Mouse (Mus musculus): Measurements from ENCODE around the gene Idh1. TPM values are rescaled to one million over a fixed set of nuclear protein-coding genes. Genes with fewer than 3 reads are reported as not detected.

Idh1 gene
- polyA plus RNA-seq, 1 experiment from 2014 or later = 106 TPM

GRCm38 (mm10) chr1:65169947-65170346 lies 16.4 kb downstream of the Idh1 start:
- no peak for ATAC-seq (replicated peaks; ENCODE audit: low FRiP score)
- Histone ChIP-seq H3K27ac (ENCODE audit: low read depth, low read length) (no peak overlapping the region), H3K9me3 (ENCODE audit: control insufficient read depth, low read length) (no peaks in the 10 kb centered on the region), H3K4me1 (replicated peaks; ENCODE audit: control insufficient read depth, insufficient read depth, low read length) (no peaks in the 10 kb centered on the region), H3K27me3 (replicated peaks; ENCODE audit: control insufficient read depth, insufficient read depth, low read length) (no peaks in the 10 kb centered on the region), H3K9ac (ENCODE audit: low read depth, low read length) (no peak overlapping the region), H3K36me3 (ENCODE audit: control insufficient read depth, insufficient read depth, low read length) (peaks cover 7% of the 10 kb centered on the region; the same call in 1 of the 2 replicates), H3K4me2 (no peak overlapping the region), H3K4me3 (ENCODE audit: low read depth, low read length) (no peak overlapping the region)
- DNase-seq (ENCODE audit: low spot score) = no peak
- 62% methylated on average over 5 of the region's 5 CpGs for WGBS

DNA sequence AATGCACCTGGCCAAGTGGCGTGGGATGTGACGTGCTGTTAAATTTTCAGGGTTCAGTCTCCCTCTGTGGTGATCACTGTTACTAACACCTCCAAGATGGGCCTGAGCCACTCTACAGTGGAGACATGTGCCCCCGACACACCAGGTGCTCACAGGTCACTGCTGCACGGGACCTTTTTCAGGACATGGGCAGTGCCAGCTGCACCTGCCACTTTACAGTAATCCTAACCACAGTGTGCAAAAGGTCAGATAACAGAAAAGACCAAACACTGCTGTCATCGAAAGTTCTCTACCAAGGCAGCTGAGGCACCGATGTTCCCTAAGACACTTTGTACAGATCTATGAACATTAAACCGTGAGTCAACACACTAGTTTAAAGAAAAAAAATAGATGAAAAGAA lies 16.8 kb downstream of the Idh1 start:
- Histone ChIP-seq H3K4me1 (replicated peaks; ENCODE audit: control insufficient read depth, insufficient read depth, low read length) (no peaks in the 10 kb centered on the region), H3K9ac (ENCODE audit: low read depth, low read length) (no peak overlapping the region), H3K36me3 (ENCODE audit: control insufficient read depth, insufficient read depth, low read length) (peaks cover 9% of the 10 kb centered on the region; the same call in 1 of the 2 replicates), H3K9me3 (ENCODE audit: control insufficient read depth, low read length) (no peaks in the 10 kb centered on the region), H3K4me2 (no peak overlapping the region), H3K27me3 (replicated peaks; ENCODE audit: control insufficient read depth, insufficient read depth, low read length) (no peaks in the 10 kb centered on the region), H3K27ac (ENCODE audit: low read depth, low read length) (no peak overlapping the region), H3K4me3 (ENCODE audit: low read depth, low read length) (no peak overlapping the region)
- ATAC-seq (replicated peaks; ENCODE audit: low FRiP score) = no peak
- DNase-seq (ENCODE audit: low spot score) = no peak
- 88% methylated on average over 7 of the region's 7 CpGs for WGBS

- 82% methylated on average over 1 of the region's 1 CpGs for WGBS
- Histone ChIP-seq H3K4me3 (ENCODE audit: low read depth, low read length) (no peak overlapping the region), H3K4me2 (no peak overlapping the region), H3K9ac (ENCODE audit: low read depth, low read length) (no peak overlapping the region), H3K9me3 (ENCODE audit: control insufficient read depth, low read length) (no peaks in the 10 kb centered on the region), H3K4me1 (replicated peaks; ENCODE audit: control insufficient read depth, insufficient read depth, low read length) (no peaks in the 10 kb centered on the region), H3K36me3 (ENCODE audit: control insufficient read depth, insufficient read depth, low read length) (peaks cover 19% of the 10 kb centered on the region; the same call in 1 of the 2 replicates), H3K27ac (ENCODE audit: low read depth, low read length) (no peak overlapping the region), H3K27me3 (replicated peaks; ENCODE audit: control insufficient read depth, insufficient read depth, low read length) (no peaks in the 10 kb centered on the region)
- ATAC-seq (replicated peaks; ENCODE audit: low FRiP score) (no peak), DNase-seq (ENCODE audit: low spot score) (no peak)
These were observed 18.8 kb downstream of the Idh1 start for GRCm38 (mm10) chr1:65167496-65167895.

- H3K9me3 ChIP-seq (ENCODE audit: control insufficient read depth, low read length) = no peaks in the 10 kb centered on the region
- 88% methylated on average over 1 of the region's 1 CpGs for WGBS
- no peaks in the 10 kb centered on the region for H3K27me3 ChIP-seq (replicated peaks; ENCODE audit: control insufficient read depth, insufficient read depth, low read length)
- no peak overlapping the region for H3K27ac ChIP-seq (ENCODE audit: low read depth, low read length)
- no peak overlapping the region for H3K4me3 ChIP-seq (ENCODE audit: low read depth, low read length)
- H3K9ac ChIP-seq (ENCODE audit: low read depth, low read length) = no peak overlapping the region
- H3K4me1 ChIP-seq (replicated peaks; ENCODE audit: control insufficient read depth, insufficient read depth, low read length) = no peaks in the 10 kb centered on the region
- ATAC-seq (replicated peaks; ENCODE audit: low FRiP score) (no peak), DNase-seq (ENCODE audit: low spot score) (no peak)
- no peak overlapping the region for H3K4me2 ChIP-seq
- peaks cover 24% of the 10 kb centered on the region for H3K36me3 ChIP-seq (ENCODE audit: control insufficient read depth, insufficient read depth, low read length)
These were observed 24.1 kb downstream of the Idh1 start for GRCm38 (mm10) chr1:65162210-65162609.

GRCm38 (mm10) chr1:65156111-65156510 lies 30.2 kb downstream of the Idh1 start:
- H3K9ac ChIP-seq (ENCODE audit: low read depth, low read length) = no peak overlapping the region
- DNase-seq (ENCODE audit: low spot score) = no peak
- no peaks in the 10 kb centered on the region for H3K27me3 ChIP-seq (replicated peaks; ENCODE audit: control insufficient read depth, insufficient read depth, low read length)
- H3K4me3 ChIP-seq (ENCODE audit: low read depth, low read length) = no peak overlapping the region
- H3K4me1 ChIP-seq (replicated peaks; ENCODE audit: control insufficient read depth, insufficient read depth, low read length) = no peaks in the 10 kb centered on the region
- peaks cover 9% of the 10 kb centered on the region for H3K36me3 ChIP-seq (ENCODE audit: control insufficient read depth, insufficient read depth, low read length)
- WGBS = 87% methylated on average over 5 of the region's 5 CpGs
- no peak for ATAC-seq (replicated peaks; ENCODE audit: low FRiP score)
- no peak overlapping the region for H3K27ac ChIP-seq (ENCODE audit: low read depth, low read length)
- H3K4me2 ChIP-seq = no peak overlapping the region
- no peaks in the 10 kb centered on the region for H3K9me3 ChIP-seq (ENCODE audit: control insufficient read depth, low read length)

DNA sequence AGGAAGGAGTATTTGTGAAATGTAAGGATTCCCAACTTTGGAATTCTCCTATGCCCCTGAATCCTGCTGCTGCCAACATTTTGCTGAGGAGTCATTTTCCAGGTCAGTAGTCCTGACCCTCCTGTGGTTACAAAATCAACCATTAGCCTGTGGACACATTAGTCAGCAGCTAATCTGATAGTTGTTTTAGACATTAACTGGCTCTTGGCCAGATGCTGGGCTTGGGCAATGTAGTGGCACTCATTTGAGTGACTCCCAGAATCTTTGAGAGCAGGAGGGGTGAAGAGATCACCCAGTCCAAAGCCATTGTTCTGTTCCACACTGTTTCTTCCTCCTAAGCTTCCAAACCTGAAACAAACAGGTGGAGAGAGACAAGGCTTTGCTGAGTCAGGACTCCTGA lies 31.5 kb downstream of the Idh1 start:
- no peaks in the 10 kb centered on the region for H3K27me3 ChIP-seq (replicated peaks; ENCODE audit: control insufficient read depth, insufficient read depth, low read length)
- no peak overlapping the region for H3K9ac ChIP-seq (ENCODE audit: low read depth, low read length)
- H3K9me3 ChIP-seq (ENCODE audit: control insufficient read depth, low read length) = no peaks in the 10 kb centered on the region
- ATAC-seq (replicated peaks; ENCODE audit: low FRiP score) (no peak), DNase-seq (ENCODE audit: low spot score) (no peak)
- H3K36me3 ChIP-seq (ENCODE audit: control insufficient read depth, insufficient read depth, low read length) = no peaks in the 10 kb centered on the region; the same call in 1 of the 2 replicates
- no peaks in the 10 kb centered on the region for H3K4me1 ChIP-seq (replicated peaks; ENCODE audit: control insufficient read depth, insufficient read depth, low read length)
- H3K4me3 ChIP-seq (ENCODE audit: low read depth, low read length) = no peak overlapping the region
- H3K27ac ChIP-seq (ENCODE audit: low read depth, low read length) = no peak overlapping the region
- no peak overlapping the region for H3K4me2 ChIP-seq

- no peak overlapping the region for H3K9ac ChIP-seq (ENCODE audit: low read depth, low read length)
These were observed 38.3 kb downstream of the Idh1 start for GRCm38 (mm10) chr1:65147971-65148370.

GRCm38 (mm10) chr1:65147326-65147725 lies 39.0 kb downstream of the Idh1 start:
- H3K4me3 ChIP-seq (ENCODE audit: low read depth, low read length) = no peak overlapping the region
- no peaks in the 10 kb centered on the region for H3K9me3 ChIP-seq (ENCODE audit: control insufficient read depth, low read length)
- no peak overlapping the region for H3K9ac ChIP-seq (ENCODE audit: low read depth, low read length)
- no peak overlapping the region for H3K27ac ChIP-seq (ENCODE audit: low read depth, low read length)
- H3K4me2 ChIP-seq = no peak overlapping the region
- ATAC-seq (replicated peaks; ENCODE audit: low FRiP score) = no peak
- no peak for DNase-seq (ENCODE audit: low spot score)
- H3K4me1 ChIP-seq (replicated peaks; ENCODE audit: control insufficient read depth, insufficient read depth, low read length) = no peaks in the 10 kb centered on the region
- H3K27me3 ChIP-seq (replicated peaks; ENCODE audit: control insufficient read depth, insufficient read depth, low read length) = no peaks in the 10 kb centered on the region
- no peaks in the 10 kb centered on the region for H3K36me3 ChIP-seq (ENCODE audit: control insufficient read depth, insufficient read depth, low read length)
- 93% methylated on average over 5 of the region's 5 CpGs for WGBS

More at GRCm38 (mm10) chr1:65147971-65148370, 38.3 kb downstream of the Idh1 start:
- Histone ChIP-seq H3K9me3 (ENCODE audit: control insufficient read depth, low read length) (no peaks in the 10 kb centered on the region), H3K4me2 (no peak overlapping the region), H3K4me1 (replicated peaks; ENCODE audit: control insufficient read depth, insufficient read depth, low read length) (no peaks in the 10 kb centered on the region), H3K4me3 (ENCODE audit: low read depth, low read length) (no peak overlapping the region), H3K36me3 (ENCODE audit: control insufficient read depth, insufficient read depth, low read length) (no peaks in the 10 kb centered on the region), H3K27ac (ENCODE audit: low read depth, low read length) (no peak overlapping the region), H3K27me3 (replicated peaks; ENCODE audit: control insufficient read depth, insufficient read depth, low read length) (no peaks in the 10 kb centered on the region)
- WGBS = 74% methylated on average over 3 of the region's 3 CpGs
- no peak for DNase-seq (ENCODE audit: low spot score)
- no peak for ATAC-seq (replicated peaks; ENCODE audit: low FRiP score)

- Histone ChIP-seq H3K27ac (ENCODE audit: low read depth, low read length) (no peak overlapping the region), H3K4me1 (replicated peaks; ENCODE audit: control insufficient read depth, insufficient read depth, low read length) (no peaks in the 10 kb centered on the region), H3K27me3 (replicated peaks; ENCODE audit: control insufficient read depth, insufficient read depth, low read length) (no peaks in the 10 kb centered on the region), H3K4me3 (ENCODE audit: low read depth, low read length) (no peak overlapping the region), H3K9ac (ENCODE audit: low read depth, low read length) (no peak overlapping the region), H3K4me2 (no peak overlapping the region), H3K36me3 (ENCODE audit: control insufficient read depth, insufficient read depth, low read length) (no peaks in the 10 kb centered on the region), H3K9me3 (ENCODE audit: control insufficient read depth, low read length) (no peaks in the 10 kb centered on the region)
- WGBS = 37% methylated on average over 2 of the region's 2 CpGs
- ATAC-seq (replicated peaks; ENCODE audit: low FRiP score) (no peak), DNase-seq (ENCODE audit: low spot score) (no peak)
These were observed 39.7 kb downstream of the Idh1 start for GRCm38 (mm10) chr1:65146601-65147000.

All from liver, embryonic 11.5 days (tissue).